Mouse (Mus musculus): ENCODE measurements around the gene Efemp2. TPM values are rescaled to one million over a fixed set of nuclear protein-coding genes. Genes with fewer than 3 reads are reported as not detected.
A peak's percentile ranks its signal among the peaks of the same experiment; 100 is the strongest.

Gene Efemp2
- polyA plus RNA-seq, 1 experiment, result 58.5 TPM

- peak; percentile 19 for DNase-seq (ENCODE audit: low read depth)
- TF ChIP-seq POLR2A (IDR thresholded peaks at IDR 0.05; ENCODE audit: borderline replicate concordance, extremely low read depth, insufficient read depth, insufficient read length, poor library complexity, severe bottlenecking) (no peak), CTCF (IDR thresholded peaks at IDR 0.05; ENCODE audit: borderline replicate concordance, extremely low read depth, insufficient read depth, insufficient read length) (no peak)
These were observed 18.2 kb upstream of the Efemp2 start for GRCm38 (mm10) chr19:5455568-5455967.

GRCm38 (mm10) chr19:5456241-5456921, 17.4 kb upstream of the Efemp2 start:
- TF ChIP-seq POLR2A (IDR thresholded peaks at IDR 0.05; ENCODE audit: borderline replicate concordance, extremely low read depth, insufficient read depth, insufficient read length, poor library complexity, severe bottlenecking) (no peak), CTCF (IDR thresholded peaks at IDR 0.05; ENCODE audit: borderline replicate concordance, extremely low read depth, insufficient read depth, insufficient read length) (no peak)
- peak; percentile 16 for DNase-seq (ENCODE audit: low read depth)

GRCm38 (mm10) chr19:5456922-5457745, 16.6 kb upstream of the Efemp2 start:
- TF ChIP-seq CTCF (IDR thresholded peaks at IDR 0.05; ENCODE audit: borderline replicate concordance, extremely low read depth, insufficient read depth, insufficient read length) (peak; percentile 25; the same call in 1 of the 2 replicates), POLR2A (IDR thresholded peaks at IDR 0.05; ENCODE audit: borderline replicate concordance, extremely low read depth, insufficient read depth, insufficient read length, poor library complexity, severe bottlenecking) (peak; percentile 77; the same call in 1 of the 2 replicates)
- peak; percentile 98 for DNase-seq (ENCODE audit: low read depth)

- DNase-seq (ENCODE audit: low read depth), result no peak
- no peak for TF ChIP-seq CTCF (IDR thresholded peaks at IDR 0.05; ENCODE audit: borderline replicate concordance, extremely low read depth, insufficient read depth, insufficient read length)
These were observed 15.9 kb upstream of the Efemp2 start, which contains the start of gene Ccdc85b for GRCm38 (mm10) chr19:5457746-5458442. Gene Ccdc85b, minus strand, starts transcription at chr19:5457894.

- no peak for TF ChIP-seq POLR2A (IDR thresholded peaks at IDR 0.05; ENCODE audit: borderline replicate concordance, extremely low read depth, insufficient read depth, insufficient read length, poor library complexity, severe bottlenecking)
- TF ChIP-seq CTCF (IDR thresholded peaks at IDR 0.05; ENCODE audit: borderline replicate concordance, extremely low read depth, insufficient read depth, insufficient read length), result no peak
- no peak for DNase-seq (ENCODE audit: low read depth)
These were observed 14.7 kb upstream of the Efemp2 start for GRCm38 (mm10) chr19:5459019-5459418.

GRCm38 (mm10) chr19:5459896-5460295, 13.9 kb upstream of the Efemp2 start:
- TF ChIP-seq POLR2A (IDR thresholded peaks at IDR 0.05; ENCODE audit: borderline replicate concordance, extremely low read depth, insufficient read depth, insufficient read length, poor library complexity, severe bottlenecking), result no peak
- TF ChIP-seq CTCF (IDR thresholded peaks at IDR 0.05; ENCODE audit: borderline replicate concordance, extremely low read depth, insufficient read depth, insufficient read length), result no peak
- DNase-seq (ENCODE audit: low read depth), result no peak

GRCm38 (mm10) chr19:5460465-5460911, 13.3 kb upstream of the Efemp2 start, which contains the start of gene Fibp:
Gene Fibp, plus strand, starts transcription at chr19:5460615.
- peak; percentile 96 for DNase-seq (ENCODE audit: low read depth)
- no peak for TF ChIP-seq CTCF (IDR thresholded peaks at IDR 0.05; ENCODE audit: borderline replicate concordance, extremely low read depth, insufficient read depth, insufficient read length)
- TF ChIP-seq POLR2A (IDR thresholded peaks at IDR 0.05; ENCODE audit: borderline replicate concordance, extremely low read depth, insufficient read depth, insufficient read length, poor library complexity, severe bottlenecking), result peak; percentile 73; the same call in 1 of the 2 replicates

- no peak for DNase-seq (ENCODE audit: low read depth)
- no peak for TF ChIP-seq CTCF (IDR thresholded peaks at IDR 0.05; ENCODE audit: borderline replicate concordance, extremely low read depth, insufficient read depth, insufficient read length)
These were observed 12.3 kb upstream of the Efemp2 start for GRCm38 (mm10) chr19:5461411-5461810.

- no peak for TF ChIP-seq CTCF (IDR thresholded peaks at IDR 0.05; ENCODE audit: borderline replicate concordance, extremely low read depth, insufficient read depth, insufficient read length)
- no peak for TF ChIP-seq POLR2A (IDR thresholded peaks at IDR 0.05; ENCODE audit: borderline replicate concordance, extremely low read depth, insufficient read depth, insufficient read length, poor library complexity, severe bottlenecking)
- DNase-seq (ENCODE audit: low read depth), result no peak
These were observed 10.5 kb upstream of the Efemp2 start for GRCm38 (mm10) chr19:5463212-5463611.

- peak; percentile 96 for TF ChIP-seq CTCF (IDR thresholded peaks at IDR 0.05; ENCODE audit: borderline replicate concordance, extremely low read depth, insufficient read depth, insufficient read length)
- no peak for TF ChIP-seq POLR2A (IDR thresholded peaks at IDR 0.05; ENCODE audit: borderline replicate concordance, extremely low read depth, insufficient read depth, insufficient read length, poor library complexity, severe bottlenecking)
- peak; percentile 92 for DNase-seq (ENCODE audit: low read depth)
These were observed 9.8 kb upstream of the Efemp2 start for GRCm38 (mm10) chr19:5463791-5464562.

All from brain, embryonic 14.5 days (tissue).